Mouse (Mus musculus) thymus, adult 2 months (tissue): ENCODE data around the gene Abhd8.
"Not testable (repeated sequence)": the region's sequence is repeated elsewhere in the genome, so short reads cannot be mapped to it uniquely, and the experiment has no call there.

Source experiments
- CTCF ChIP-seq: fragments of 200-500 bp; IDR thresholded peaks from 2 replicates; pipeline ENCODE4 v1.5.1; 2012; ENCODE audit warnings: mild to moderate bottlenecking, control low read depth, low read length, moderate library complexity, borderline replicate concordance; ENCODE audit not compliant: control insufficient read depth, poor library complexity, insufficient read depth; ENCODE audit errors: extremely low read depth
- POLR2A ChIP-seq: fragments of 200-500 bp; IDR thresholded peaks from 2 replicates; pipeline ENCODE4 v1.6.1; 2012; ENCODE audit warnings: mild to moderate bottlenecking, low read length, control low read depth, moderate library complexity; ENCODE audit not compliant: control insufficient read depth, poor library complexity, insufficient read depth; ENCODE audit errors: extremely low read depth

DNA sequence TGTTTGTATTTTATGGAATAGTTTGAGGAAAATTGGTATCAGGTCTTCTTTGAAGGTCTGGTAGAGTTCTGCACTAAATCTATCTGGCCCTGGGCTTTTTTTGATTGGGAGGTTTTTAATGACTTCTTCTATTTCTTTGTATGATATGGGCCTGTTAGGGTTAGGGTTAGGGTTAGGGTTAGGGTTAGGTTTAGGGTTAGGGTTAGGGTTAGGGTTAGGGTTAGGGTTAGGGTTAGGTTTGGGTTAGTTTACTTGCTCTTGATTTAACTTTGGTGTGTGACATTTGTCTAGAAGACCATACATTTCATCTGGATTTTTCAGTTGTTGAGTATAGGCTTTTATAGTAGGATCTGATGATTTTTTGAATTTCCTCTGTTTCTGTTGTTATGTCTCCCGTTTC, 30.5 kb downstream of the Abhd8 start:
- TF ChIP-seq POLR2A, CTCF: not testable (repeated sequence)
